Mouse (Mus musculus) intestine, embryonic 14.5 days (tissue): Measurements from ENCODE around the gene Casp14. TPM values are rescaled to one million over a fixed set of nuclear protein-coding genes. Genes with fewer than 3 reads are reported as not detected.
"Not testable (repeated sequence)": the region's sequence is repeated elsewhere in the genome, so short reads cannot be mapped to it uniquely, and the experiment has no call there.

Experiments used
- ATAC-seq: fragments of 200-750 bp; cut with Nextera tagmentation; replicated peaks from 2 replicates; pipeline ENCODE4 v1.8.0; 2017; ENCODE audit warnings: low read depth, moderate number of reproducible peaks, moderate TSS enrichment, moderate library complexity; ENCODE audit not compliant: low FRiP score, low TSS enrichment
- DNase-seq: peaks from one replicate; pipeline ENCODE4 v3.0.0-alpha.2; 2018; ENCODE audit warnings: low spot score
- H3K27ac ChIP-seq: fragments of 300-500 bp; sonication (generic); 2 replicates; pipeline ENCODE4 v1.5.1; 2014; ENCODE audit warnings: low read depth, mild to moderate bottlenecking, control low read depth
- H3K27me3 ChIP-seq: fragments of 300-500 bp; sonication (generic); replicated peaks from 2 replicates; pipeline ENCODE4 v1.6.1; 2014; ENCODE audit warnings: low read length, control low read depth; ENCODE audit not compliant: control insufficient read depth, insufficient read depth
- H3K36me3 ChIP-seq: fragments of 300-500 bp; sonication (generic); 2 replicates; pipeline ENCODE4 v1.6.1; 2014; ENCODE audit warnings: low read length, control low read depth; ENCODE audit not compliant: control insufficient read depth, insufficient read depth
- H3K4me1 ChIP-seq: fragments of 300-500 bp; sonication (generic); replicated peaks from 2 replicates; pipeline ENCODE4 v1.6.1; 2014; ENCODE audit warnings: low read length, control low read depth, mixed read lengths; ENCODE audit not compliant: control insufficient read depth, insufficient read depth
- H3K4me2 ChIP-seq: fragments of 300-500 bp; sonication (generic); 2 replicates; pipeline ENCODE4 v1.6.1; 2014; ENCODE audit warnings: low read length
- H3K4me3 ChIP-seq: fragments of 300-500 bp; sonication (generic); 2 replicates; pipeline ENCODE4 v1.5.1; 2014; ENCODE audit warnings: low read depth, low read length, control low read depth, mixed read lengths
- H3K9ac ChIP-seq: fragments of 300-500 bp; sonication (generic); 2 replicates; pipeline ENCODE4 v1.6.1; 2014; ENCODE audit warnings: mild to moderate bottlenecking, low read length
- H3K9me3 ChIP-seq: fragments of 300-500 bp; sonication (generic); 2 replicates; pipeline ENCODE4 v1.6.1; 2016; ENCODE audit warnings: low read length, control low read depth; ENCODE audit not compliant: control insufficient read depth
- WGBS: fragments of 180-500 bp; shearing (Covaris S2); extraction: QIAGEN DNeasy Blood & Tissue Kit; methylation state at CpG from one replicate; pipeline ENCODE4 v1.1.7; 2014; 5-methylcytosine and 5-hydroxymethylcytosine counted together
- polyA plus RNA-seq: library from polyadenylated mRNA; unstranded; fragments of >200 nt; fragmentation: Nextera tagmentation; extraction: Ambion mirVana; gene quantifications from 2 replicates; pipeline ENCODE4 v1.2.1, GENCODE M21; 2014

The Casp14 gene
- polyA plus RNA-seq, 1 experiment from 2014 or later, result 0.18 TPM

GRCm38 (mm10) chr10:78714129-78714528, 4.0 kb downstream of the Casp14 start:
- no peaks in the 10 kb centered on the region for H3K9me3 ChIP-seq
- no peak overlapping the region for H3K27ac ChIP-seq
- no peak overlapping the region for H3K4me3 ChIP-seq
- ATAC-seq (no peak), DNase-seq (no peak)
- no peak overlapping the region for H3K9ac ChIP-seq
- no peaks in the 10 kb centered on the region for H3K36me3 ChIP-seq
- 77% methylated on average over 6 of the region's 6 CpGs for WGBS
- H3K27me3 ChIP-seq, result no peaks in the 10 kb centered on the region
- no peak overlapping the region for H3K4me2 ChIP-seq
- no peaks in the 10 kb centered on the region for H3K4me1 ChIP-seq

- no peak overlapping the region for H3K27ac ChIP-seq
- ATAC-seq, result no peak
- H3K36me3 ChIP-seq, result no peaks in the 10 kb centered on the region
- H3K4me3 ChIP-seq, result no peak overlapping the region
- H3K9me3 ChIP-seq, result no peaks in the 10 kb centered on the region
- no peaks in the 10 kb centered on the region for H3K27me3 ChIP-seq
- H3K4me1 ChIP-seq, result no peaks in the 10 kb centered on the region
- no peak overlapping the region for H3K9ac ChIP-seq
- H3K4me2 ChIP-seq, result no peak overlapping the region
- no peak for DNase-seq
These were observed 7.4 kb downstream of the Casp14 start for GRCm38 (mm10) chr10:78710706-78711105.

- no peaks in the 10 kb centered on the region for H3K9me3 ChIP-seq
- no peaks in the 10 kb centered on the region for H3K36me3 ChIP-seq
- ATAC-seq, result no peak
- no peaks in the 10 kb centered on the region for H3K27me3 ChIP-seq
- no peak for DNase-seq
- H3K27ac ChIP-seq, result no peak overlapping the region
- 47% methylated on average over 3 of the region's 3 CpGs for WGBS
- H3K4me2 ChIP-seq, result no peak overlapping the region
- H3K9ac ChIP-seq, result no peak overlapping the region
- H3K4me3 ChIP-seq, result no peak overlapping the region
- H3K4me1 ChIP-seq, result no peaks in the 10 kb centered on the region
These were observed 17.2 kb downstream of the Casp14 start for GRCm38 (mm10) chr10:78700881-78701280.

- no peak for DNase-seq
- no peak for ATAC-seq
- Histone ChIP-seq H3K4me1 (no peaks in the 10 kb centered on the region), H3K4me2 (no peak overlapping the region), H3K27me3 (no peaks in the 10 kb centered on the region), H3K27ac (no peak overlapping the region), H3K36me3 (no peaks in the 10 kb centered on the region), H3K9ac (no peak overlapping the region), H3K4me3 (no peak overlapping the region), H3K9me3 (no peaks in the 10 kb centered on the region)
- 74% methylated on average over 6 of the region's 6 CpGs for WGBS
These were observed 28.1 kb downstream of the Casp14 start for GRCm38 (mm10) chr10:78689973-78690372.

GRCm38 (mm10) chr10:78686995-78687577, 31.0 kb downstream of the Casp14 start:
- no peak overlapping the region for H3K4me2 ChIP-seq
- H3K9me3 ChIP-seq, result no peaks in the 10 kb centered on the region
- 66% methylated on average over 4 of the region's 4 CpGs for WGBS
- no peak overlapping the region for H3K27ac ChIP-seq
- H3K36me3 ChIP-seq, result no peaks in the 10 kb centered on the region
- H3K4me3 ChIP-seq, result no peak overlapping the region
- no peaks in the 10 kb centered on the region for H3K4me1 ChIP-seq
- H3K9ac ChIP-seq, result no peak overlapping the region
- DNase-seq (no peak), ATAC-seq (no peak)
- no peaks in the 10 kb centered on the region for H3K27me3 ChIP-seq

GRCm38 (mm10) chr10:78670121-78670520, 48.0 kb downstream of the Casp14 start:
- H3K4me3 ChIP-seq, H3K9me3 ChIP-seq, H3K27ac ChIP-seq, DNase-seq, H3K27me3 ChIP-seq, H3K9ac ChIP-seq, H3K36me3 ChIP-seq, ATAC-seq, H3K4me2 ChIP-seq, H3K4me1 ChIP-seq: not testable (repeated sequence)
- WGBS, result 15% methylated on average over 1 of the region's 1 CpGs

- H3K9ac ChIP-seq, H3K27ac ChIP-seq, ATAC-seq, H3K27me3 ChIP-seq, H3K4me2 ChIP-seq, DNase-seq, H3K36me3 ChIP-seq, H3K4me1 ChIP-seq, H3K4me3 ChIP-seq, H3K9me3 ChIP-seq: not testable (repeated sequence)
- WGBS, result 93% methylated on average over 10 of the region's 10 CpGs
These were observed 51.4 kb downstream of the Casp14 start for GRCm38 (mm10) chr10:78666696-78667095.

GRCm38 (mm10) chr10:78664546-78664945, 53.5 kb downstream of the Casp14 start:
- no peak overlapping the region for H3K4me3 ChIP-seq
- no peak overlapping the region for H3K27ac ChIP-seq
- no peak for DNase-seq
- no peak for ATAC-seq
- no peaks in the 10 kb centered on the region for H3K4me1 ChIP-seq
- WGBS, result 38% methylated on average over 1 of the region's 1 CpGs
- H3K27me3 ChIP-seq, result no peaks in the 10 kb centered on the region
- no peaks in the 10 kb centered on the region for H3K36me3 ChIP-seq
- no peaks in the 10 kb centered on the region for H3K9me3 ChIP-seq
- H3K4me2 ChIP-seq, result no peak overlapping the region
- no peak overlapping the region for H3K9ac ChIP-seq
